Mouse (Mus musculus) CH12.LX (cell line): ENCODE measurements at regions not wholly inside any gene's neighbourhood (a gene's known extent, or its start where the extent isn't known, plus 50 kb on each side); places are given as distances from the start of the nearest gene placed in this dataset.

ENCODE experiments used
- DNase-seq: peaks from one replicate; pipeline ENCODE4 v3.0.0-alpha.2; 2013; ENCODE audit errors: extremely low read depth
- H3K27ac ChIP-seq: 2 replicates; pipeline ENCODE4 v1.5.1; 2012; ENCODE audit warnings: low read depth, mild to moderate bottlenecking, control low read depth, moderate library complexity; ENCODE audit not compliant: insufficient read depth
- H3K27me3 ChIP-seq: replicated peaks from 2 replicates; pipeline ENCODE3; 2012; ENCODE audit warnings: inconsistent platforms
- H3K36me3 ChIP-seq, 2 experiments: replicated peaks in 1 of 2; 2 replicates each; pipeline versions ENCODE3 to v1.6.1; 2012; ENCODE audit warnings: inconsistent platforms in 1 of 2, low read length in 1 of 2, mild to moderate bottlenecking in 1 of 2, mixed read lengths in 1 of 2, moderate library complexity in 1 of 2; ENCODE audit not compliant: control insufficient read depth in 1 of 2, insufficient read depth in 1 of 2
- H3K4me1 ChIP-seq, 2 experiments: 2 replicates each; pipeline ENCODE4 v1.6.1; 2012; ENCODE audit warnings: inconsistent platforms in 1 of 2, moderate library complexity in 1 of 2; ENCODE audit not compliant: insufficient read depth in 2 of 2, control insufficient read depth in 1 of 2
- H3K4me2 ChIP-seq: 2 replicates; pipeline ENCODE4 v1.6.1; 2012; ENCODE audit warnings: low read depth, mild to moderate bottlenecking, control low read depth; ENCODE audit not compliant: poor library complexity, insufficient read depth, severe bottlenecking
- H3K4me3 ChIP-seq, 3 experiments: fragments of 150-350 bp in 1 of 3; sonication (generic) in 1 of 3; replicated peaks in 1 of 3; 2 replicates each; pipeline versions ENCODE3 to v1.5.1; 2011 to 2012; ENCODE audit warnings: low read depth in 2 of 3, low read length in 2 of 3, mild to moderate bottlenecking in 2 of 3, moderate library complexity in 2 of 3, control low read depth in 1 of 3, improper control_type of control experiment in 1 of 3, inconsistent platforms in 1 of 3, mixed read lengths in 1 of 3; ENCODE audit not compliant: poor library complexity in 1 of 3
- H3K79me2 ChIP-seq: replicated peaks from 2 replicates; pipeline ENCODE4 v1.6.1; 2012; ENCODE audit warnings: mild to moderate bottlenecking, moderate library complexity; ENCODE audit not compliant: control insufficient read depth, poor library complexity, insufficient read depth, severe bottlenecking; ENCODE audit errors: extremely low read depth
- H3K9ac ChIP-seq: 2 replicates; pipeline ENCODE4 v1.6.1; 2012; ENCODE audit warnings: low read depth, mild to moderate bottlenecking, control low read depth, moderate library complexity; ENCODE audit not compliant: insufficient read depth
- H3K9me3 ChIP-seq: replicated peaks from 2 replicates; pipeline ENCODE3; 2012; ENCODE audit warnings: low read length, inconsistent platforms, mixed read lengths
- ELF1 ChIP-seq: IDR thresholded peaks from 2 replicates; pipeline ENCODE4 v1.6.1; 2014; ENCODE audit warnings: low read depth, mild to moderate bottlenecking, inconsistent platforms, low read length, improper control_type of control experiment
- EP300 ChIP-seq: IDR thresholded peaks from 2 replicates; pipeline ENCODE4 v1.6.1; 2011; ENCODE audit warnings: low read length, improper control_type of control experiment
- IRF4 ChIP-seq: IDR thresholded peaks from 2 replicates; pipeline ENCODE4 v1.6.1; 2014; ENCODE audit warnings: low read depth, mild to moderate bottlenecking, inconsistent platforms, low read length, improper control_type of control experiment
- JUN ChIP-seq: IDR thresholded peaks from 2 replicates; pipeline ENCODE4 v1.6.1; 2011; ENCODE audit warnings: low read depth, mild to moderate bottlenecking, low read length, improper control_type of control experiment, moderate library complexity; ENCODE audit not compliant: insufficient read depth
- KAT2A ChIP-seq: IDR thresholded peaks from 2 replicates; pipeline ENCODE4 v1.6.1; 2012; ENCODE audit warnings: low read length, improper control_type of control experiment, inconsistent platforms; ENCODE audit not compliant: insufficient replicate concordance
- MAX ChIP-seq: IDR thresholded peaks from 2 replicates; pipeline ENCODE4 v1.6.1; 2011; ENCODE audit warnings: low read length, improper control_type of control experiment
- MAZ ChIP-seq: IDR thresholded peaks from 2 replicates; pipeline ENCODE4 v1.6.1; 2012; ENCODE audit warnings: low read depth, mild to moderate bottlenecking, inconsistent platforms, low read length, improper control_type of control experiment, moderate library complexity
- MEF2A ChIP-seq: IDR thresholded peaks from 2 replicates; pipeline ENCODE4 v1.6.1; 2014; ENCODE audit warnings: low read depth, mild to moderate bottlenecking, inconsistent platforms, low read length, improper control_type of control experiment, borderline replicate concordance
- NELFE ChIP-seq: IDR thresholded peaks from 2 replicates; pipeline ENCODE4 v1.6.1; 2011; ENCODE audit warnings: low read depth, low read length, improper control_type of control experiment
- POLR2A ChIP-seq: IDR thresholded peaks from 2 replicates; pipeline ENCODE4 v1.6.1; 2011; ENCODE audit warnings: low read depth, mild to moderate bottlenecking, improper control_type of control experiment, low read length
- POLR2AphosphoS2 ChIP-seq: IDR thresholded peaks from 2 replicates; pipeline ENCODE4 v1.6.1; 2011; ENCODE audit warnings: low read depth, low read length, improper control_type of control experiment
- RCOR1 ChIP-seq: conservative IDR thresholded peaks from 2 replicates; pipeline ENCODE4 v1.6.1; 2012; ENCODE audit warnings: low read depth, mild to moderate bottlenecking, inconsistent platforms, low read length, improper control_type of control experiment
- SMC3 ChIP-seq: IDR thresholded peaks from 2 replicates; pipeline ENCODE4 v1.6.1; 2011; ENCODE audit warnings: low read depth, low read length, improper control_type of control experiment
- TBP ChIP-seq: conservative IDR thresholded peaks from 2 replicates; pipeline ENCODE4 v1.6.1; 2011; ENCODE audit warnings: low read depth, low read length, improper control_type of control experiment
- TCF12 ChIP-seq: IDR thresholded peaks from 2 replicates; pipeline ENCODE4 v1.6.1; 2014; ENCODE audit warnings: low read depth, mild to moderate bottlenecking, inconsistent platforms, low read length, improper control_type of control experiment
- UBTF ChIP-seq: IDR thresholded peaks from 2 replicates; pipeline ENCODE4 v1.6.1; 2012; ENCODE audit warnings: low read depth, mild to moderate bottlenecking, inconsistent platforms, low read length, improper control_type of control experiment, moderate library complexity
- USF2 ChIP-seq: conservative IDR thresholded peaks from 2 replicates; pipeline ENCODE4 v1.6.1; 2011; ENCODE audit warnings: low read depth, low read length, improper control_type of control experiment
- ZKSCAN1 ChIP-seq: IDR thresholded peaks from 2 replicates; pipeline ENCODE4 v1.6.1; 2012; ENCODE audit warnings: low read depth, inconsistent platforms, low read length, improper control_type of control experiment, borderline replicate concordance
- dilution Hi-C: fragments of 300-500 bp; cut with MboI; formaldehyde crosslinking; loops from 2 replicates; pipeline ENCODE4 v1.14.3; 2020; ENCODE audit warnings: low sequenced_read_pairs; ENCODE audit not compliant: extremely low pct_unique_long_range_greater_than_20kb, extremely low pct_ligation_motif_present
- in situ Hi-C: fragments of 300-500 bp; cut with MboI; formaldehyde crosslinking; loops from 3 replicates; pipeline ENCODE4 v1.14.3; 2019; ENCODE audit warnings: low sequenced_read_pairs, low pct_ligation_motif_present, low pct_unique_long_range_greater_than_20kb, mixed read lengths

- no peaks in the 10 kb centered on the region for H3K36me3 ChIP-seq
- in situ Hi-C loops, result no loop called here
- no peak overlapping the region for H3K4me2 ChIP-seq
- dilution Hi-C loops, result no loop called here
- TF ChIP-seq ZKSCAN1 (no peak), NELFE (no peak), ELF1 (no peak), UBTF (no peak)
- no peak overlapping the region for H3K9ac ChIP-seq
- H3K4me1 ChIP-seq, result no peaks in the 10 kb centered on the region
- H3K27ac ChIP-seq, result no peak overlapping the region
- H3K79me2 ChIP-seq, result no peaks in the 10 kb centered on the region
- H3K4me3 ChIP-seq, result no peak overlapping the region
- DNase-seq, result no peak
- no peaks in the 10 kb centered on the region for H3K27me3 ChIP-seq
- no peaks in the 10 kb centered on the region for H3K9me3 ChIP-seq
Measured at GRCm38 (mm10) chr2:50921002-50921401, 227.9 kb downstream of the Rnd3 start.

DNA sequence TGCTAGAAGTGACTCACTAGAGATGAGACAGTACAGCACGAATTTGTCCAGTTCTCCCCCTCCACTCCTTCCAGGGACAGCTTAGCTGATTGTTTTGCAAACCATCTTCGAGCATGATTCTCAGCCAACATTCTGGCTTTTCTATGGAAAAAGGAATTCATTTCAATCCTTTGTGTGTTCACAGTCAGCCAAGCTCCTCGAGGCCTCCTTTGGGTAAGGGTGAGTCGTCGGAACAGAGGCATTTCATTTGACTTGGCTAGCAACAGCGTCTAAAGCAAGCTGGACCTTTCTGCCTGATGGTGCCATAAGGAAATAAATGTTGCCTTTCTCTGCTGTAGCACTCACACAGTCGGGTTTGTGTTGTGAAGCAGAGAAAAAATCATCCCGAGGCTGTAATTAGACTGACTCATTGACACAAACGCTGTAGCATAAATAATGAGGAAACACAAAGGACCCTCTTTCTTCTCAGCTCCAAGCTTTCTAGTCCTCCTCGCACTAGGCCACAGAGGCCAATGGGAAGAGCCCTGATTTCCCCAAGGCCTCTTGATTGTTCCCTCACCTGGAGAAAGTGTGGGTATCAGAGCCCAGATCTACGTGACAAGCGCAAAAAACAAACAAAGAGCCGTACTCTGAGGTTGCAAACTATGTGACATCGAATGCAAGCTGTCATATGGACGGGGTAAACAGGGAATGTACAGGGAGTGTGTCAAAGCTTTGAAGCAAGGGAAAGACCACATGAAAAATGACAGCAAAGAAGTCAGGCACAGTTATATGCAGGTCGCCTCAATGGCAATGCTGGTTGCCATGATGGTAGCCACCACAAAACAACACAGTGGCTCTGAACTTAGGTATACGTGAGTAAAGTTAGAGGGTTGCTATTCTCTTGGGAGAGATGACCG is 232.3 kb downstream of the Rnd3 start:
- H3K4me2 ChIP-seq, result no peak overlapping the region
- dilution Hi-C loops, result no loop called here
- no peaks in the 10 kb centered on the region for H3K4me1 ChIP-seq
- no peaks in the 10 kb centered on the region for H3K79me2 ChIP-seq
- no peak overlapping the region for H3K27ac ChIP-seq
- TF ChIP-seq MAZ (no peak), MEF2A (no peak), KAT2A (no peak), NELFE (no peak), EP300 (no peak), SMC3 (no peak), USF2 (no peak), MAX (no peak), JUN (no peak), RCOR1 (no peak), POLR2A (no peak), IRF4 (no peak), POLR2AphosphoS2 (no peak), TCF12 (no peak), TBP (no peak)
- H3K27me3 ChIP-seq, result no peaks in the 10 kb centered on the region
- no peak overlapping the region for H3K9ac ChIP-seq
- no peak for DNase-seq
- H3K36me3 ChIP-seq, result no peaks in the 10 kb centered on the region
- in situ Hi-C loops, result no loop called here
- no peak overlapping the region for H3K4me3 ChIP-seq
- no peaks in the 10 kb centered on the region for H3K9me3 ChIP-seq
